Mouse (Mus musculus): ENCODE measurements around the gene Rbm20. TPM values are rescaled to one million over a fixed set of nuclear protein-coding genes. Genes with fewer than 3 reads are reported as not detected.

Rbm20 gene
- total RNA-seq, 1 experiment, result 2.5 TPM

DNA sequence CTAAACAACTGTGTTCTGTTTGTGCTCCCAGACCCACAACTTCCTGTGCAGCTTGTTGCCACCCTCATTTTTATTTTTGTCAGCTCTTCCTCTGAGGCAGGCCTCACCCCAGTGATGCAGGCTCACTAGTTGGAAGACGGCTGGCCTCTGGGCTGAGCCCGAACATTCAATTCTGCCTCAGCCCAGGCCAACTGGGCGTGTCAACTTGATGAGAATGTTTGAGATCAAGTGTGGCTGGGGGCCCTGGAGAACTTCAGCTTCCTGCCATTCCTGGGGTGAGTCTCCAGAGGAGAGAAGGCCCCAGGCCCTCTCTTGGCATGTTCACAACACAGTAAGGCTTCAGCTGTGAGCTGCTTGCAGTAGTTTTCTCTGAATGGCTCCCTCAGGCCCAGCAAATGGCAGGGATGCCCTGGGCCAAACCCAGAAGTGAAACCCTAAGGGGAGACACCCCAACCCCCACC, 216.6 kb downstream of the Rbm20 start:
- Histone ChIP-seq H3K9ac (ENCODE audit: insufficient read depth, low read depth, low read length, poor library complexity, severe bottlenecking) (no peak overlapping the region), H3K9me3 (ENCODE audit: control insufficient read depth, insufficient read depth, low read depth, low read length) (no peaks in the 10 kb centered on the region), H3K36me3 (ENCODE audit: control insufficient read depth, insufficient read depth, low read length, poor library complexity, severe bottlenecking) (no peaks in the 10 kb centered on the region), H3K4me1 (ENCODE audit: control insufficient read depth in 2 of 2, insufficient read depth in 2 of 2, low read length in 2 of 2, poor library complexity in 1 of 2) (peaks cover 0 to 4% of the 10 kb centered on the region in 2 experiments; a peak in 1 of 4 replicates), H3K4me3 (ENCODE audit: insufficient read depth in 1 of 2, low read depth in 1 of 2, low read length in 2 of 2, poor library complexity in 1 of 2, severe bottlenecking in 1 of 2) (no peak overlapping the region), H3K27ac (ENCODE audit: insufficient read depth, low read depth, low read length, poor library complexity, severe bottlenecking) (no peak overlapping the region)
- no peak for DNase-seq (ENCODE audit: low read depth, low spot score)
- in situ Hi-C loops (cut with MboI; ENCODE audit: low sequenced_read_pairs in 2 of 2, unreplicated experiment in 2 of 2), result no loop called here
- TF ChIP-seq CHD2 (IDR thresholded peaks at IDR 0.05; ENCODE audit: low read depth, low read length), result no peak
- no peak for TF ChIP-seq ZNF384 (IDR thresholded peaks at IDR 0.05; ENCODE audit: low read depth, low read length)
- no peak for TF ChIP-seq ZC3H11A (IDR thresholded peaks at IDR 0.05; ENCODE audit: borderline replicate concordance, low read depth, low read length)
- TF ChIP-seq MAFK (IDR thresholded peaks at IDR 0.05; ENCODE audit: insufficient read depth, low read depth, low read length), result no peak
- no peak for TF ChIP-seq HCFC1 (IDR thresholded peaks at IDR 0.05; ENCODE audit: borderline replicate concordance, insufficient read depth, low read length)

DNA sequence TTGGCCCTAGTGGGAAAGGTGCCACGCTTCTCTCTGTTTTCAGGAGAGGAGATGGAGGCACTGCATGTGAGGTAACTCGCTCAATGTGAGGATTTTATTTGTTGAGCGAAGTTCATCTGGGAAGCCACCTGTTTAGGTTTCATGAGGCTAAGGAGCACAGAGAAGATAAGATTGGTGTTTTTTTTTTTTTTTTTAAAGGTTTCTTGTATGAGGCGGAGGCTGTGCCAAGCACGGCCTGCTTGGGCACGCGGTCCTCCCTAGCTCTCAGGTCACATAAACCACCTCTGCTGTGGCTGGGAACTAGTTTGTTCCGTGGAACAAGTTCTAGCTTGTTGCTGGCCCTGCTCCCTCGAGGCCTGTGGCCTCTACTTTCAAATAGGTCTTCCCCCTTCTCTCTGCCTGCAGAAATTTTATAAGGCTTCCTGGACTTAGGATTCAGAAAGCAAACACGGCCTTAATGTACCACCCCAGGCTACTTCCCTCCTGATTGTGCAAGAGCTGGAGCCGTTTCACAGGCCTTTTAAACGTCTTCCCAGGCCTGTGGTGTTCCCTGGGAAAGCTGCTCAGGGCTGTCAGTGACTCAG, 217.5 kb downstream of the Rbm20 start:
- Histone ChIP-seq H3K9ac (ENCODE audit: insufficient read depth, low read depth, low read length, poor library complexity, severe bottlenecking) (no peak overlapping the region), H3K9me3 (ENCODE audit: control insufficient read depth, insufficient read depth, low read depth, low read length) (no peaks in the 10 kb centered on the region), H3K4me3 (ENCODE audit: insufficient read depth in 1 of 2, low read depth in 1 of 2, low read length in 2 of 2, poor library complexity in 1 of 2, severe bottlenecking in 1 of 2) (no peak overlapping the region), H3K36me3 (ENCODE audit: control insufficient read depth, insufficient read depth, low read length, poor library complexity, severe bottlenecking) (no peaks in the 10 kb centered on the region), H3K27ac (ENCODE audit: insufficient read depth, low read depth, low read length, poor library complexity, severe bottlenecking) (no peak overlapping the region), H3K4me1 (ENCODE audit: control insufficient read depth in 2 of 2, insufficient read depth in 2 of 2, low read length in 2 of 2, poor library complexity in 1 of 2) (peaks cover 0 to 4% of the 10 kb centered on the region in 2 experiments; a peak in 1 of 4 replicates)
- no peak for DNase-seq (ENCODE audit: low read depth, low spot score)
- no peak for TF ChIP-seq CHD2 (IDR thresholded peaks at IDR 0.05; ENCODE audit: low read depth, low read length)
- no peak for TF ChIP-seq MAFK (IDR thresholded peaks at IDR 0.05; ENCODE audit: insufficient read depth, low read depth, low read length)
- TF ChIP-seq ZNF384 (IDR thresholded peaks at IDR 0.05; ENCODE audit: low read depth, low read length), result no peak
- no peak for TF ChIP-seq HCFC1 (IDR thresholded peaks at IDR 0.05; ENCODE audit: borderline replicate concordance, insufficient read depth, low read length)
- no peak for TF ChIP-seq ZC3H11A (IDR thresholded peaks at IDR 0.05; ENCODE audit: borderline replicate concordance, low read depth, low read length)
- in situ Hi-C loops (cut with MboI; ENCODE audit: low sequenced_read_pairs in 2 of 2, unreplicated experiment in 2 of 2), result no loop called here

GRCm38 (mm10) chr19:53898046-53898445, 220.9 kb downstream of the Rbm20 start:
- H3K4me1 ChIP-seq (ENCODE audit: control insufficient read depth in 2 of 2, insufficient read depth in 2 of 2, low read length in 2 of 2, poor library complexity in 1 of 2), result no peaks in the 10 kb centered on the region
- TF ChIP-seq ZNF384 (IDR thresholded peaks at IDR 0.05; ENCODE audit: low read depth, low read length), result no peak
- TF ChIP-seq CHD2 (IDR thresholded peaks at IDR 0.05; ENCODE audit: low read depth, low read length), result no peak
- no peak for TF ChIP-seq HCFC1 (IDR thresholded peaks at IDR 0.05; ENCODE audit: borderline replicate concordance, insufficient read depth, low read length)
- TF ChIP-seq MAFK (IDR thresholded peaks at IDR 0.05; ENCODE audit: insufficient read depth, low read depth, low read length), result no peak
- no peak for TF ChIP-seq ZC3H11A (IDR thresholded peaks at IDR 0.05; ENCODE audit: borderline replicate concordance, low read depth, low read length)
- no peaks in the 10 kb centered on the region for H3K36me3 ChIP-seq (ENCODE audit: control insufficient read depth, insufficient read depth, low read length, poor library complexity, severe bottlenecking)
- no peak overlapping the region for H3K4me3 ChIP-seq (ENCODE audit: insufficient read depth in 1 of 2, low read depth in 1 of 2, low read length in 2 of 2, poor library complexity in 1 of 2, severe bottlenecking in 1 of 2)
- in situ Hi-C loops (cut with MboI; ENCODE audit: low sequenced_read_pairs in 2 of 2, unreplicated experiment in 2 of 2), result no loop called here
- no peak overlapping the region for H3K9ac ChIP-seq (ENCODE audit: insufficient read depth, low read depth, low read length, poor library complexity, severe bottlenecking)
- H3K9me3 ChIP-seq (ENCODE audit: control insufficient read depth, insufficient read depth, low read depth, low read length), result no peaks in the 10 kb centered on the region
- DNase-seq (ENCODE audit: low read depth, low spot score), result no peak
- H3K27ac ChIP-seq (ENCODE audit: insufficient read depth, low read depth, low read length, poor library complexity, severe bottlenecking), result no peak overlapping the region

DNA sequence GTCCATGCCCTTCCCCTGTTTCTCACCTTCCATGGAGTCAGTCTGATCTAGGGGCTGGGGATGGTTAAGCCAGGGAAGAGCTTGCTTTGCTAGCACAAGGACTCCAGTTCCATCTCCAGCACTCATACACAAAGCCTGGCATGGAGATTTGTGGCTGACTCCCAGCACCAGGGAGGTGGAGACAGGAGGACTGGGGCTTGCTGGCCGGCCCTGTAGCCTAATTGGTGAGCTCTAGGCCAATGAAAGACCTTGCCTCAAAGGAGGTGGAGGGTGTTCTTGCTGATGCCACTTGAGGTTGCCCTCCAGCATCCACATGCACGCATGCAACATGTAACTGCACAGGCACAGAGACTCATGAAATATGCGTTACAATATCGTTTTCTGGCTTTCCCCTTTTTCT, 221.4 kb downstream of the Rbm20 start:
- Histone ChIP-seq H3K27ac (ENCODE audit: insufficient read depth, low read depth, low read length, poor library complexity, severe bottlenecking) (no peak overlapping the region), H3K4me3 (ENCODE audit: insufficient read depth in 1 of 2, low read depth in 1 of 2, low read length in 2 of 2, poor library complexity in 1 of 2, severe bottlenecking in 1 of 2) (no peak overlapping the region), H3K36me3 (ENCODE audit: control insufficient read depth, insufficient read depth, low read length, poor library complexity, severe bottlenecking) (no peaks in the 10 kb centered on the region), H3K4me1 (ENCODE audit: control insufficient read depth in 2 of 2, insufficient read depth in 2 of 2, low read length in 2 of 2, poor library complexity in 1 of 2) (no peaks in the 10 kb centered on the region), H3K9me3 (ENCODE audit: control insufficient read depth, insufficient read depth, low read depth, low read length) (no peaks in the 10 kb centered on the region), H3K9ac (ENCODE audit: insufficient read depth, low read depth, low read length, poor library complexity, severe bottlenecking) (no peak overlapping the region)
- no peak for DNase-seq (ENCODE audit: low read depth, low spot score)
- in situ Hi-C loops (cut with MboI; ENCODE audit: low sequenced_read_pairs in 2 of 2, unreplicated experiment in 2 of 2), result no loop called here
- TF ChIP-seq MAFK (IDR thresholded peaks at IDR 0.05; ENCODE audit: insufficient read depth, low read depth, low read length), result no peak
- no peak for TF ChIP-seq CHD2 (IDR thresholded peaks at IDR 0.05; ENCODE audit: low read depth, low read length)
- TF ChIP-seq ZC3H11A (IDR thresholded peaks at IDR 0.05; ENCODE audit: borderline replicate concordance, low read depth, low read length), result no peak
- no peak for TF ChIP-seq HCFC1 (IDR thresholded peaks at IDR 0.05; ENCODE audit: borderline replicate concordance, insufficient read depth, low read length)
- TF ChIP-seq ZNF384 (IDR thresholded peaks at IDR 0.05; ENCODE audit: low read depth, low read length), result no peak
